Mouse (Mus musculus): ENCODE measurements around the gene Hoxa4.

Gene Hoxa4

GRCm38 (mm10) chr6:52190906-52191810 lies at the start of gene Hoxa4:
Gene Hoxa4 (minus strand): TSS chr6:52191753.
- no peak for DNase-seq (ENCODE audit: low spot score)

- no peak for DNase-seq (ENCODE audit: low spot score)
Observed at GRCm38 (mm10) chr6:52241001-52241621, 49.6 kb upstream of the Hoxa4 start.

- DNase-seq (ENCODE audit: low spot score) = no peak
Observed at GRCm38 (mm10) chr6:52240389-52241000, 48.9 kb upstream of the Hoxa4 start, which contains the start of gene Hoxa10. Gene Hoxa10 (minus strand): TSS chr6:52240854.

GRCm38 (mm10) chr6:52239625-52240388 lies 48.3 kb upstream of the Hoxa4 start:
- no peak for DNase-seq (ENCODE audit: low spot score)

DNA sequence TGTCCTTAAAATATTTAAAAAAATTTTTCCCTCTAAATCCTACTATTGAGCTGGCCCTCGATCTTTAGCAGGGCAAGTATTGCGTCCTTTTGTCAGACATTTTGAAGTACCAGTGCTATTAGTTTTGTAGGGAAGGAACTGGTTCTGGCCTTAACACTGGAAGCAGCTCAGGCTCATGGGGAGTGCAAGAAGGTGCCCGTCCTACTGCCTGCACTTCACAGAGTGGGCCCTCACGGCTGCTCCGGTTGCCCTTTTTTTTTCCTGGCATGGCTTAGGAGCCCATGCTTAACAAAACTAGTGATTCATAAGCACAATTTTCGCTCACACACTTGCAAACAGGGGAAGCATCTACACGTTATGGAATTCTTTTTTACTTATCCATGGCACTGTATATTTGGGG lies 47.4 kb upstream of the Hoxa4 start:
- DNase-seq (ENCODE audit: low spot score) = no peak

GRCm38 (mm10) chr6:52238155-52238545 lies 46.6 kb upstream of the Hoxa4 start:
- no peak for DNase-seq (ENCODE audit: low spot score)

GRCm38 (mm10) chr6:52237346-52238154 lies 46.0 kb upstream of the Hoxa4 start:
- DNase-seq (ENCODE audit: low spot score) = no peak

DNA sequence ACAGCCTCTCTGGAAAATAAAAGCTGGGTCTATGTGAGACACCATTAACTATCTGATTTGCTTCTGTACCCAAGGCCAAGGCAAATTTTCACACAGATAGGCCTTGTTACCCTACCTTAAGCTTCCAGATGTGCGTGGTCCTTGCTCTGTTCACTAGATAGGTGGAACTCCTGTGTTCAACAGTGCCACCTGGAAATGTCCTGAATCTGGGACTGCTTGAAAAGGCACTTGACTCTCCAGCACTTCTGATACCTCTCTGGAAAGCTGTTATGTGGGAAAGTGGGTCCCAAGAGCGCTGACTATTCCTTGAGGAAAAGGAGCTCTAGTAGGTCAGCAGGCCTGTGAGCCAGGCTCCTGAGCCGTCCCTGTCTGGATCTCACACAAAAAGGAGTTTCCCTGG lies 45.3 kb upstream of the Hoxa4 start:
- DNase-seq (ENCODE audit: low spot score) = no peak

GRCm38 (mm10) chr6:52235866-52236265 lies 44.3 kb upstream of the Hoxa4 start:
- no peak for DNase-seq (ENCODE audit: low spot score)

DNA sequence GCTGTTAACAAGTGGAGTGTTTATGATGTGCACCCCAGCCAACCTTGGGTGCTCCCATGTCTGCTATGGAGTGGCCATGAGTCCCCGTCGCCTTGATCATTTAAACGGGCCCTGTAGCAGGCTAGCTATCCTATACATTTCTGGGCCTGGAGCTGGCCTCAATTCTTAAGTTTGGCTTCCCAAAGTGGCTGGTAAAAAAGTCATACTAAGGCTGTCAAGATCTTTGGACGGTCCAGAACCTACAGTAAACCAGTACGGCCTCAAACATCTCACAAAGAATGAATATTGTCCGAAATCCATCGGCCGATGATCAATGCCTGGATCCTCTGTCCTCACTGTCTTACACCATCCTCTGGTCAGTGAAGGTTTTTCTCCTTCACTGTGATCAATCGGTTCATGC lies 43.7 kb upstream of the Hoxa4 start:
- DNase-seq (ENCODE audit: low spot score) = no peak

- DNase-seq (ENCODE audit: low spot score) = no peak
Observed at GRCm38 (mm10) chr6:52234428-52235140, 43.0 kb upstream of the Hoxa4 start.

GRCm38 (mm10) chr6:52233546-52234427 lies 42.2 kb upstream of the Hoxa4 start:
- DNase-seq (ENCODE audit: low spot score) = no peak

DNA sequence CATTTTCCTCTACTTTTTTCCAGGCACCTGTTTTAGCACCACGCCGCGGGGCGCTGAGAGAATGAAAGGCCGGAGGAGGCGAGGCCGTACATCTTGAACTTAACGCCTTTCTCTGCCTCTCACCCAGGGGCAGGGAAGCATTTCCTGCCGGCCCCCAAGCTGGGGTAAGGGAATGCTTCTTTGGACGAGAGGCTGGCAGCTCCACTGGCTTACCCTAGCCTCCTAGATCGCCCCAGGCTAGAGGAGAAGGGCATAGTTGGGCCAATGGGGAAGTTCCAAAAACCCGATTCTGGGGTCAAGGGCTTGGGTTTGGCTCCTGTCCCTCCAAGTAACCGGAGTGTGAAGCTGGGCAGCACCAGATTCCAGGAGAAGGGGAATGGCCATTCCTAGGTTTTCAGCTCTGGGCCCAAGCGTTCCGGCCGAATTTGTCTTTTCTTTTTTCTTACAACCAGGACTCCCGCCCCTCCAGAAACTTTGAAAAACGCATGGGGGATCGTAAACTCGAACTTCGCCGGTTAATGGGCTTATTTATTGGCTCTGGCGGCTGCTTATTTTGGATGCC lies 41.5 kb upstream of the Hoxa4 start:
- DNase-seq (ENCODE audit: low spot score) = no peak

- no peak for DNase-seq (ENCODE audit: low spot score)
Observed at GRCm38 (mm10) chr6:52232568-52232965, 41.0 kb upstream of the Hoxa4 start.

DNA sequence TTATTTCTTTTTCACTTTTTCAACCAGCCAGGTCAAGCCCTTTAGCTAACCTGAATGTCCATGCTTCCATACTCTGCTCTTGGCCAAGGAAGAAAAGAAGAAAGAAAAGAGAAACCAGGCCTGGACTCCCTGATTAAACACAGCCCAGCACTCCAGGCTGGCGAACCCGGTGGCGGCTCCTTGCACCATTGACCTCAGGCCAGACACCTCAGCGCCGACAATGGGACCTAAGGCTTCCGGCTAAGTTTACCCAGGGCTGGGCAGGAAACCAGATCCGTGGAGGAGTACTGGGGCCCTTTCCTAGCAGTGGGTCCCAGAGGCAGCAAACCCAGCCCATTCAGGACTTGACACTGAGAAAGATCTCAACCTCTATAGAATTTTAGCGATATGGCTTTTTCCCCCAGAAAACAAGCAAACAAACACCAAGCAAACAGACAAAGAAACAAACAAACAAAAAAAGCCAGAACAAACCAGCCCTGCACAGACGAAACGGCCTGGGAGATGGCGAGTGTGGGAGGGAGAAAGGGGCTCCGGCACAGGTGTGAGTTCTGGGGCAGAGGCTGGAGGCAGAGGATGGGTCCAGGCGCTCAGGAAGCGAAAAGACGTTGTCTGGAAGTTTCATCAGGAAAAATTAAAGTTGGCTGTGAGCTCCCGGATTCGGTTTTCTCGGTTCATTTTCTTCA lies 40.5 kb upstream of the Hoxa4 start:
- DNase-seq (ENCODE audit: low spot score) = no peak

DNA sequence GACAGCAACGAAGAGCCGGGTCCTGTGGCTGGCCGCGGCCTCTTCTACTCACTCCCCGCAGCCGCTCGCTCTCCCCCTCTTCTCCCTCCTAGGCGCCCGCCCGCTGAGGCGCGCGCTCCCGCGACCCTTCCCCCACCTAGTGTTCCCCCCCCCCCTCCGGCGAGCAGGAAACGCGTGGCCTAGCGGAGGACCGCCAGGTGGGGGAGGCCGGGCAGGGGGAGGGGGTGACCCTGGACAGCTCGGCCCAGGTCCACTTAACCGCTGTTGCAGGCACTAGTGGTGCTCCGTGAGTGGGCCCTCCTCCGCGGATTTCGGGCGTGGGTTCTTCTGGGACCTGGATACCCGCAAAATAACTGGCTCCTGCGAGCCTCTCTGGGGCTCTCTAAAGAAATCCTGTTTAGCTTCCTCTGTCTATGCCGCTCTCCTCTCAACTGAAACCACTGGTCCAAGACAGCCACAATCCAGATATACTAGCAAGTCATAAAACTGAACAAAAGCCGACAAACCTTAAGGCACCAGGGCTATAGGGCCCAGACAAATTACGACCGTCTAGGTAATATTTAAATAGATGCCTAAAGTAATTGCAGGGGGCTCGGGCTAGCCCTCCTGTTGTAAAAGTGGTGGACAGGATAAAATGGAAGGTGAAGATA lies 39.1 kb upstream of the Hoxa4 start, which contains the start of gene Hoxa9:
TSS of gene Hoxa9 (minus strand) at position 574 of the 650 bp plus-strand sequence.
- DNase-seq (ENCODE audit: low spot score) = no peak

- no peak for DNase-seq (ENCODE audit: low spot score)
Observed at GRCm38 (mm10) chr6:52229558-52230416, 38.2 kb upstream of the Hoxa4 start.
